Mouse (Mus musculus) heart, adult 8-10 months (tissue): ENCODE measurements around the gene Arcn1. TPM values are rescaled to one million over a fixed set of nuclear protein-coding genes. Genes with fewer than 3 reads are reported as not detected.
"Not testable (repeated sequence)": the region's sequence is repeated elsewhere in the genome, so short reads cannot be mapped to it uniquely, and the experiment has no call there.

Experiments used
- DNase-seq: peaks from one replicate; pipeline ENCODE4 v3.0.0; 2022; ENCODE audit warnings: low spot score
- total RNA-seq, 4 experiments: library from RNA; stranded (reverse); gene quantifications; 2 replicates each; pipeline ENCODE4 v1.2.4; 2022

Gene Arcn1
- total RNA-seq: 10 to 100 TPM; 79.7 to 89.3 (median 80.9) TPM

GRCm38 (mm10) chr9:44767101-44768028, at the start of gene Arcn1, which contains the start of gene Ift46:
Gene Arcn1, minus strand, starts transcription at chr9:44767845.
Gene Ift46, plus strand, starts transcription at chr9:44767908.
- DNase-seq: peak; percentile 71

GRCm38 (mm10) chr9:44814179-44814578, 46.5 kb upstream of the Arcn1 start:
- DNase-seq: no peak

- DNase-seq: no peak
These were observed 42.7 kb upstream of the Arcn1 start for GRCm38 (mm10) chr9:44810316-44810715.

GRCm38 (mm10) chr9:44807778-44808177, 40.1 kb upstream of the Arcn1 start:
- no peak for DNase-seq

- no peak for DNase-seq
These were observed 39.5 kb upstream of the Arcn1 start for GRCm38 (mm10) chr9:44807141-44807540.

GRCm38 (mm10) chr9:44805536-44805935, 37.9 kb upstream of the Arcn1 start:
- DNase-seq: no peak

- no peak for DNase-seq
These were observed 37.0 kb upstream of the Arcn1 start for GRCm38 (mm10) chr9:44804678-44805077.

GRCm38 (mm10) chr9:44802808-44803450, 35.3 kb upstream of the Arcn1 start, which contains the start of gene Ttc36:
Gene Ttc36, minus strand, starts transcription at chr9:44803072.
- no peak for DNase-seq

GRCm38 (mm10) chr9:44801669-44802068, 34.0 kb upstream of the Arcn1 start:
- no peak for DNase-seq

- no peak for DNase-seq
These were observed 32.3 kb upstream of the Arcn1 start for GRCm38 (mm10) chr9:44799958-44800324.

GRCm38 (mm10) chr9:44799102-44799957, 31.7 kb upstream of the Arcn1 start, which contains the start of gene Tmem25:
Gene Tmem25, minus strand, starts transcription at chr9:44799307.
- DNase-seq: peak; percentile 73

- DNase-seq: no peak
These were observed 30.7 kb upstream of the Arcn1 start for GRCm38 (mm10) chr9:44798298-44798697.

GRCm38 (mm10) chr9:44792842-44793241, 25.2 kb upstream of the Arcn1 start:
- DNase-seq: no peak

GRCm38 (mm10) chr9:44772750-44773651, 5.4 kb upstream of the Arcn1 start:
- DNase-seq: peak; percentile 94

GRCm38 (mm10) chr9:44772392-44772749, 4.7 kb upstream of the Arcn1 start:
- DNase-seq: no peak

GRCm38 (mm10) chr9:44771376-44771775, 3.7 kb upstream of the Arcn1 start:
- DNase-seq: no peak

- DNase-seq: not testable (repeated sequence)
These were observed 367 bp upstream of the Arcn1 start for GRCm38 (mm10) chr9:44768029-44768394.

GRCm38 (mm10) chr9:44760873-44761272, 6.8 kb downstream of the Arcn1 start:
- no peak for DNase-seq

GRCm38 (mm10) chr9:44748473-44748872, 19.2 kb downstream of the Arcn1 start:
- DNase-seq: peak; percentile 37

GRCm38 (mm10) chr9:44747341-44747740, 20.3 kb downstream of the Arcn1 start:
- no peak for DNase-seq

GRCm38 (mm10) chr9:44746666-44747065, 21.0 kb downstream of the Arcn1 start:
- DNase-seq: no peak
